Mouse (Mus musculus): ENCODE data around the gene Tex38. TPM values are rescaled to one million over a fixed set of nuclear protein-coding genes. Genes with fewer than 3 reads are reported as not detected.

The Tex38 gene
- total RNA-seq, 2 experiments from 2014 or later, result 0.75 TPM; not detected in 1

DNA sequence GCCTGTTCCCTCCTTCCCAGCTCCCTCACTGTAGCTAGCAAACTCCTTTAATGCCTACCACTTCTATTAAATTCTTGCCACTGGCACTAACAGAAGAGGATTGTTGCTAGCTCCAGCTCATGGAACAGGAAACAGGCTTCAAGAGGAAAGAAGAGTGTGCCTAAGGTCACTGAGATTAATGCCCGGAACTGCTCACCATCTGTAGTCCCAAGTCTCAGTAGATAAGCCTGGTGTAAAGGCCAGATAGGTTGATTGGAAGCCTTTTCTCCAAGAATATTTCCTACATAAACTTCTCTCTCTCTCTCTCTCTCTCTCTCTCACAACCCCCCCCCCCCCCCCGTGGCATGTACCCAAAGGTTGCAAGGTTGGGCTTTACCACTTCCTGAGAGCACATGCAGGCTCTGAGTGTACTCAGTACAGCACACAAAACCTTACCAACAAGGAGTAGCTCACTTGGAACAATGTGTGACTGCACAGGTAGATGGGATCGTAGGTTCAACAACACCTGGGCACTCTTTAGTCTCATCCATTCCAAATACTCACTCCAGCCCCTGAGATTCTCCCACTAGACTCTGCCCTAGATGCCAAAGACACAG, 48.5 kb downstream of the Tex38 start:
- intact Hi-C loops (cut with DNase I), result loop anchor here (5.0 to 10.0 kb wide), 2 partner anchors 270 to 738 kb away; no protein-coding TSS in a partner anchor
- no peak for DNase-seq (ENCODE audit: extremely low spot score in 1 of 2, low spot score in 2 of 2)
- TF ChIP-seq CTCF (IDR thresholded peaks at IDR 0.05), result no peak
- no peak overlapping the region for H3K4me3 ChIP-seq
- no peak overlapping the region for H3K27ac ChIP-seq

DNA sequence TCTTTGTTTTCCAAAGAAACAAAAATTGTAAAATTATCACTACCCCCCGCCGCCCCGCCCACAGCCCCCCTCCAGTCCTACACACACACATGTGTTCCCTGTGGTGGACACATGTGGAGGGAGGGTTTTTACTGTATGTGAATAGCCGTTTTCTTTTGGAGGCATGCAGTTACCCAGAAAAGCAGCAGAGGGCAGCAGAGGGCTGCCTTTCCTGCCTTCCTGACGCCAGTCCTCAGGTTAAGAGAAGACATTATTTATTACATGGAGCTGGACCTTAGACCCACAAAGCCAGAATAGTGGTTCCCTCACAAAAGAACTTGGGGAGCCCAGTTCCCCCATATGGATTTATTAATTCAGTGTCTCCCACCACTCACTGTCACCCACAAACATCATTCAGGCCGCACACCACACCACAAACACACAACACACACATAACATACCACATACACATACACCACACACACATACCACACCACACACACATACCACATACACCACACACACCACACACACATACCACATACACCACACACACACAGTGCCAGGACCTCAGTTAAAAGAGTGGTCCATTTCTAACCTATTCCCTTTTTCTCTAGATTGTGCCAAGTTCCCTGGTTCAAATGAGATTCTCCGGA, 49.1 kb downstream of the Tex38 start:
- Histone ChIP-seq H3K27ac (no peak overlapping the region), H3K4me3 (no peak overlapping the region)
- DNase-seq (ENCODE audit: extremely low spot score in 1 of 2, low spot score in 2 of 2), result peak; percentile 71 to 83
- intact Hi-C loops (cut with DNase I), result loop anchor here (1.0 to 10.0 kb wide), 5 partner anchors 167 to 737 kb away; no protein-coding TSS in a partner anchor
- peak; percentile 90 for TF ChIP-seq CTCF (IDR thresholded peaks at IDR 0.05)

Other genes starting within 250 kb of the Tex38 start
- not detected for gene Cyp4a31, start 217.4 kb downstream of the Tex38 start, total RNA-seq (2021)
- gene Cyp4a32, start 180.0 kb downstream of the Tex38 start, total RNA-seq (2021), result not detected
- 1 to 10 TPM; 1.7 to 2.4 TPM for gene Cyp4b1, start 133.3 kb downstream of the Tex38 start, total RNA-seq (2021)
- 10 to 100 TPM; 50.7 to 52.5 TPM for gene Efcab14, start 43.3 kb downstream of the Tex38 start, total RNA-seq (2021)
- gene Atpaf1, start 3.8 kb upstream of the Tex38 start, total RNA-seq (2021), result 10 to 100 TPM; 74.6 to 74.8 TPM
- 1 to 10 TPM; 4.0 to 4.4 TPM for gene Mob3c, start 47.1 kb upstream of the Tex38 start, total RNA-seq (2021)
- 10 to 100 TPM; 37.6 to 38.7 TPM for gene Mknk1, start 58.2 kb upstream of the Tex38 start, total RNA-seq (2021)
- under 1 TPM; 0.45 to 0.70 TPM for gene Kncn, start 103.4 kb upstream of the Tex38 start, total RNA-seq (2021)
- 1 to 10 TPM in 1 of 2 experiments, under 1 TPM in 1; 0.77 to 1.1 TPM for gene 6430628N08Rik, start 109.6 kb upstream of the Tex38 start, total RNA-seq (2021)
- not detected for gene Dmbx1, start 158.9 kb upstream of the Tex38 start, total RNA-seq (2021)
- gene Faah, start 236.9 kb upstream of the Tex38 start, total RNA-seq (2021), result 100 to 1,000 TPM; 100 to 103 TPM

Measured in left cerebral cortex, adult 2 months (tissue).